Mouse (Mus musculus) heart, embryonic 14.5 days (tissue): ENCODE measurements at regions not wholly inside any gene's neighbourhood (a gene's known extent, or its start where the extent isn't known, plus 50 kb on each side); places are given as distances from the start of the nearest gene placed in this dataset.
A peak's percentile ranks its signal among the peaks of the same experiment; 100 is the strongest.

Source experiments
- ATAC-seq: fragments of 200-750 bp; cut with Nextera tagmentation; 2 replicates; pipeline ENCODE4 v1.8.0; 2017; ENCODE audit warnings: low read depth, moderate TSS enrichment; ENCODE audit not compliant: insufficient number of reproducible peaks, insufficient read depth, low FRiP score
- H3K27ac ChIP-seq, 2 experiments: fragments of 200-500 bp in 1 of 2; fragments of 300-500 bp in 1 of 2; sonication (generic) in 1 of 2; replicated peaks in 1 of 2; 2 replicates each; pipeline ENCODE4 v1.5.1; 2012 to 2014; ENCODE audit warnings: low read depth in 2 of 2, low read length in 2 of 2, control low read depth in 1 of 2, mild to moderate bottlenecking in 1 of 2, mixed read lengths in 1 of 2; ENCODE audit not compliant: control insufficient read depth in 1 of 2, insufficient read depth in 1 of 2
- H3K27me3 ChIP-seq: fragments of 300-500 bp; sonication (generic); 2 replicates; pipeline ENCODE4 v1.6.1; 2014; ENCODE audit warnings: mild to moderate bottlenecking, low read length, control low read depth; ENCODE audit not compliant: control insufficient read depth, insufficient read depth
- H3K36me3 ChIP-seq: fragments of 300-500 bp; sonication (generic); 2 replicates; pipeline ENCODE4 v1.6.1; 2014; ENCODE audit warnings: mild to moderate bottlenecking, control low read depth, low read length, mixed read lengths; ENCODE audit not compliant: control insufficient read depth, insufficient read depth
- H3K4me1 ChIP-seq, 2 experiments: fragments of 200-500 bp in 1 of 2; fragments of 300-500 bp in 1 of 2; sonication (generic) in 1 of 2; 2 replicates each; pipeline ENCODE4 v1.6.1; 2012 to 2014; ENCODE audit warnings: low read length in 2 of 2, control low read depth in 1 of 2, mixed read lengths in 1 of 2; ENCODE audit not compliant: control insufficient read depth in 2 of 2, insufficient read depth in 2 of 2
- H3K4me2 ChIP-seq: fragments of 300-500 bp; sonication (generic); 2 replicates; pipeline ENCODE4 v1.6.1; 2014; ENCODE audit warnings: mild to moderate bottlenecking, low read length
- H3K4me3 ChIP-seq, 2 experiments: fragments of 200-500 bp in 1 of 2; fragments of 300-500 bp in 1 of 2; sonication (generic) in 1 of 2; 2 replicates each; pipeline ENCODE4 v1.5.1; 2012 to 2014; ENCODE audit warnings: low read length in 2 of 2, mild to moderate bottlenecking in 2 of 2, control low read depth in 1 of 2, low read depth in 1 of 2, moderate library complexity in 1 of 2; ENCODE audit not compliant: control insufficient read depth in 1 of 2, insufficient read depth in 1 of 2
- H3K9ac ChIP-seq: fragments of 300-500 bp; sonication (generic); 2 replicates; pipeline ENCODE4 v1.6.1; 2014; ENCODE audit warnings: mild to moderate bottlenecking, low read length
- H3K9me3 ChIP-seq: fragments of 300-500 bp; sonication (generic); 2 replicates; pipeline ENCODE4 v1.6.1; 2016; ENCODE audit warnings: low read length, control low read depth; ENCODE audit not compliant: control insufficient read depth
- WGBS: fragments of 180-500 bp; shearing (Covaris S2); extraction: QIAGEN DNeasy Blood & Tissue Kit; methylation state at CpG from one replicate; pipeline ENCODE4 v1.1.7; 2014; 5-methylcytosine and 5-hydroxymethylcytosine counted together

DNA sequence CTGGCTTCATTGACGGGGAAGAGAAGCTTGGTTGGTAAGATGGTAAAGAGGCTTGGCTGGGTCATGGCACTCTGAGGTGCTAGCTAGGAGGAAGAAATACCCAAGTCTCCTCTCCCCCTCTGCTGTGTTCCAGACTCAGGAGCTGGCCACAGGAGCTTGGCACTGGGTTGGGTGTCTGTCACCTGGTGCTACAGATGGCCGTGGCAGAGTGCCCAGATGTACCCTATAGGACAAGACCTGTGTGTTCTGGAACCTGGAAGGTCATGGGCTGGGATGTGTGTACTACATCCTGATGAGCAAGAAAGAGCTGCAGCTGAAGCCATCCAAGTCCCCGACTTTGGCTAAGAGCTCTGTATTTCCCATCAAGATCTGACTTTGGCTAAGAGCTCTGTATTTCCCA, 72.4 kb downstream of the Nupl2 start:
- Histone ChIP-seq H3K9me3 (no peaks in the 10 kb centered on the region), H3K36me3 (no peaks in the 10 kb centered on the region), H3K27me3 (no peaks in the 10 kb centered on the region), H3K4me3 (no peak overlapping the region), H3K27ac (no peak overlapping the region), H3K9ac (no peak overlapping the region), H3K4me2 (no peak overlapping the region), H3K4me1 (no peaks in the 10 kb centered on the region)
- 75% methylated on average over 3 of the region's 3 CpGs for WGBS
- no peak for ATAC-seq

DNA sequence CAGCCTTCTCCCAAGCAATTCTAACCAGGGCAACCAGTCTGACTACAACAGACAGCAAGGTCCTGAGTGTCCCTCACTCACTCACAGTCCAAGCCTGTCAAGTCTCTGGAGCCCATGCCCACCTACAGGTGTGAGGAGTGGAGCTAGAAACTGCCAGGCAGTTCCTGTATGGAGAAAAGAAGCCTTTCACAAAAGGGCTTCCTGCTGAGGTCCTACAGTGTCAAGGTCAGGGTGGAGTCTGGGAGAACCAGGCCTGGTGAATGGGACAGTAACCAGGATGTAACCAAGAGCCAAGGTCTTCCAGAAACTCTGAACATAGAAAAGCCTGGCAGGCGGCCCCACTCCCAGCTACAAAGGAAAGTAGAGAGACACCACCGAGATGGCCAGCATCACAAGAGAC, 74.2 kb downstream of the Nupl2 start:
- H3K4me3 ChIP-seq: no peak overlapping the region
- 62% methylated on average over 2 of the region's 2 CpGs for WGBS
- no peak overlapping the region for H3K9ac ChIP-seq
- no peak overlapping the region for H3K27ac ChIP-seq
- no peaks in the 10 kb centered on the region for H3K27me3 ChIP-seq
- no peak for ATAC-seq
- H3K36me3 ChIP-seq: no peaks in the 10 kb centered on the region
- no peaks in the 10 kb centered on the region for H3K4me1 ChIP-seq
- H3K4me2 ChIP-seq: no peak overlapping the region
- H3K9me3 ChIP-seq: no peaks in the 10 kb centered on the region

DNA sequence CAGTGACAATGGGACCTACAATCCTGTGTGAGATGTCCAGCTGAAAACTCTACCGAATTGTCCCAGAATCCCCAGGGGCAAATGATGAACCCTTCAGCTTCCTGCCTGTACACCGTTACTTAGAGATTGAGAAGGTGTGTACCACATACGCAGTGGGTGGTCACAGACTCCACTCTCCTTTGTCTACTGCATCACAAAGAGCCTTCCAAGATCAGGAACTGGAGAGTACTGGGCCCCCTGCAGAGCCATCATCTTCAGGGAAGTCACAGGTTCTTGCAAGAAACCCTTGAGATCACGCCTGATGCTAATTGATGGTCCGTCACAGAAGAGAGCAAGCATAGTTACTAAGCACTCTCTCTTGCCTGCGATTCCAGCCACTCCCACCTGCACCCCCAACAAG, 79.4 kb downstream of the Nupl2 start:
- Histone ChIP-seq H3K27me3 (no peaks in the 10 kb centered on the region), H3K4me2 (no peak overlapping the region), H3K9ac (no peak overlapping the region), H3K4me1 (no peaks in the 10 kb centered on the region), H3K4me3 (no peak overlapping the region), H3K36me3 (no peaks in the 10 kb centered on the region), H3K27ac (no peak overlapping the region), H3K9me3 (no peaks in the 10 kb centered on the region)
- no peak for ATAC-seq
- 81% methylated on average over 6 of the region's 6 CpGs for WGBS

DNA sequence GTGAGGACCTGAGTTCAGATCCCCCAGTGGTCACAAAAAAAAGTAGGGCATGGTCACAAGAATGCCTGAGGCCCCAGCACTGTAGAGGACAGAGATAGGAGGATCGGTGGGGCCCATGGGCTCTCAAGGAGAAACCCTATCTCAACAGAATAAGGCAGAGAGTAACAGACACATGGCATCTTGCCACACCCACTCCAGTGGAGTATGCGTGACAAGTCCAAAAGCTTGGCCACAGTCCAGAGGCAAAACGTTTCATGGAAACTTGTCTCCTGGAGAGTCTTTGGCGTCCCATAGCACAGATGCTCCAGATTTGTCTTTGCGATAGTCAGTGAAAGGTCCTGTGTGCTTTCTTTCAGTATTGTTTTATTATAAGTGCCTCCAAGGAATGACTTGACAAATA, 90.7 kb downstream of the Nupl2 start:
- 0 out of 2 replicates have a peak, but pooled peaks cover 4% of the 10 kb centered on the region for H3K9me3 ChIP-seq
- no peak for ATAC-seq
- no peak overlapping the region for H3K4me2 ChIP-seq
- H3K27ac ChIP-seq: no peak overlapping the region
- H3K9ac ChIP-seq: no peak overlapping the region
- H3K36me3 ChIP-seq: no peaks in the 10 kb centered on the region
- H3K27me3 ChIP-seq: no peaks in the 10 kb centered on the region
- no peaks in the 10 kb centered on the region for H3K4me1 ChIP-seq
- 57% methylated on average over 5 of the region's 5 CpGs for WGBS
- no peak overlapping the region for H3K4me3 ChIP-seq

DNA sequence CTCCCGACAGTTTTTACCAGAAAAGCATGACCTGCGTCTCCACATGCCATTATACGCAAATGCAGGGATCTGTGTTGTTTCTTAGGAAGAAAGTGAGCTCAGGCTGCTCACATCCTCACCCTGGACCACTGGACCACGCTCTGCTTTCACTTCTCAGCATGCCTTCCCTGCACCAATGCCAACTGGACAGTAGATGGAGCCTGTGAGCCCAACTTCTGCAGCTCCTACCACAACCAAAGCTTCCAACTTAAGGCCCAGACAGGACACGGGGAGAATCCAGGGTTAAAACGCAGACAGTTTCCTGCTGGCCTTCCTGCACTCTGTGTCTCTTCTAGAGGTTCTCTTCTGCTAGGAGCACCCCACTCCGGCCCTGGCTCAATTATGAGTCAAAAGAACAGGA, 90.3 kb downstream of the Kcnh2 start:
- peaks cover 14% of the 10 kb centered on the region in 2 experiments for H3K4me1 ChIP-seq
- no peak overlapping the region for H3K9ac ChIP-seq
- H3K4me2 ChIP-seq: no peak overlapping the region
- no peaks in the 10 kb centered on the region for H3K36me3 ChIP-seq
- H3K9me3 ChIP-seq: 0 out of 2 replicates have a peak, but pooled peaks cover 4% of the 10 kb centered on the region
- no peak overlapping the region for H3K27ac ChIP-seq
- no peaks in the 10 kb centered on the region for H3K27me3 ChIP-seq
- no peak for ATAC-seq
- H3K4me3 ChIP-seq: no peak overlapping the region
- WGBS: 7% methylated on average over 7 of the region's 7 CpGs

DNA sequence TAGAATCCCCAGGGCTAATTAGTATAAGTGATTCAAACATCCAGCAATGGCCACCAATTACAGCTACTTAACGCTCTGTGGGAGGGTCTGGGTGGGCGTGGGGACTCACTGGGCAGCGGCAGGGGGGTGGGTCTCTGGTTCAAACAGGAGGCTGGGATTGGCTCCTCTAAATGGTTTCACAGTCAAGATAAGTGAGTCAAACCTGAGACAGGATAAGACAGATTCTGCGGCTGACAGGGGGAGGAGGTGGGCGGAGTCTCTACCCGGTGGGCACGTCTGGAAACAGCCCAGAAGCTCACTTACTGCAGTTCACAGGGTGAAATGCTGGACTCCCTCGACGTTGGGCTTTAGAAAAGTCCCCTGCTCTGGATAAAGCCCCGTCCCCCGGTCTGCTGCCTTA, 89.3 kb downstream of the Kcnh2 start:
- Histone ChIP-seq H3K36me3 (no peaks in the 10 kb centered on the region), H3K27ac (no peak overlapping the region), H3K4me3 (no peak overlapping the region), H3K4me1 (peaks cover 16 to 19% of the 10 kb centered on the region in 2 experiments), H3K9me3 (0 out of 2 replicates have a peak, but pooled peaks cover 4% of the 10 kb centered on the region), H3K4me2 (peak overlapping the region; percentile 11; the same call in 1 of the 2 replicates), H3K27me3 (no peaks in the 10 kb centered on the region), H3K9ac (no peak overlapping the region)
- no peak for ATAC-seq
- 9% methylated on average over 11 of the region's 11 CpGs for WGBS

DNA sequence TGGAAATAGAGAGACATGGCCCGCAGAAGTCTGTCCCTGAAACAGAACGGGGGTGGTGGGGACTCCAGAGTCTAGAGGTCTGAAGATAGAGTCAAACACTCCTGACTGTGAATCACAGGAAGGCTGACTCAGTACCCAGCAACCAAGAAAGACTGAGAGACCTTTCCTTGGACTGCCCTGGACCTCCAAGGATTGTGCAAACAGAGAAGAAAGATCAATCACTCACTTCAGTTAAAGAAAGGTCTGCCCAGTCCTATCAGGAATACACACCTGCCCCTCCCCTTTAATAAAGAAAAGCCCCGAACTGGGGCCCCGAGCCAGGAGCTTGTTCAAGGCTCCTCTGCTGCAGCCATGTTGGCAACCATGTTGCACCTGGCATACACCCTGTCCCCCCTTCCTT, 87.3 kb downstream of the Kcnh2 start:
- ATAC-seq: no peak
- Histone ChIP-seq H3K27ac (no peak overlapping the region), H3K36me3 (no peaks in the 10 kb centered on the region), H3K9me3 (no peaks in the 10 kb centered on the region), H3K4me1 (peaks cover 16 to 19% of the 10 kb centered on the region in 2 experiments), H3K9ac (no peak overlapping the region), H3K27me3 (no peaks in the 10 kb centered on the region), H3K4me2 (no peak overlapping the region), H3K4me3 (no peak overlapping the region)
- 67% methylated on average over 4 of the region's 4 CpGs for WGBS

DNA sequence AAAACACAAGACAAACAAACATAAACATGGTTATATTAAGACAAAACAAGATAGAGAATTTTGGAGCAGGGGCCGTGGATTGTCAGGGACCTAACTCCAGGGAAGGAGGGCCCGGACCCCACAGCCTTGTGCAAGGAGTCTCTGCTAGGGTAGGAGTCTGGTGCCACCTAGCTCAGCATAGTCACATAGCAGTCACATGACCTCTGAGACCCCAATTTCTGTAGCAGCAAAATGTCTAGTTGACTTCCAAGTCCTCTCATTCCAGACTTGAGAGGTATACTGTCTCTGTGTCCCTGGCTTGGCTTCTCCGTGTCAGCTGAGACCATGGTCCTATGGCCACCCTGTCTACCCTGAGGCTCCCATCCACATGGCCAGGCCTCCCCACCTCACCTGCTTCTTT, 86.0 kb downstream of the Kcnh2 start:
- H3K9me3 ChIP-seq: no peaks in the 10 kb centered on the region
- H3K27me3 ChIP-seq: no peaks in the 10 kb centered on the region
- no peak overlapping the region for H3K4me2 ChIP-seq
- 90% methylated on average over 3 of the region's 3 CpGs for WGBS
- H3K4me3 ChIP-seq: no peak overlapping the region
- peak overlapping the region in 1 of 2 experiments; percentile 83; a peak in 2 of 4 replicates for H3K27ac ChIP-seq
- ATAC-seq: no peak
- H3K9ac ChIP-seq: no peak overlapping the region
- no peaks in the 10 kb centered on the region for H3K36me3 ChIP-seq
- H3K4me1 ChIP-seq: peaks cover 16 to 19% of the 10 kb centered on the region in 2 experiments
